Mouse (Mus musculus) ZHBTc4 (cell line): ENCODE measurements around the gene Cnn3.

ENCODE experiments used
- DNase-seq: peaks from one replicate; pipeline ENCODE4 v3.0.0-alpha.2; 2011; ENCODE audit warnings: low read depth, low spot score

Cnn3 gene

GRCm38 (mm10) chr3:121448606-121449005 lies 22.3 kb downstream of the Cnn3 start:
- no peak for DNase-seq

GRCm38 (mm10) chr3:121449527-121449926 lies 23.2 kb downstream of the Cnn3 start:
- no peak for DNase-seq

- no peak for DNase-seq
These were observed 25.1 kb downstream of the Cnn3 start for GRCm38 (mm10) chr3:121451404-121451803.

- peak; percentile 62 for DNase-seq
These were observed 32.5 kb downstream of the Cnn3 start for GRCm38 (mm10) chr3:121458545-121459492.

GRCm38 (mm10) chr3:121460473-121461193 lies 34.3 kb downstream of the Cnn3 start:
- peak; percentile 43 for DNase-seq

GRCm38 (mm10) chr3:121461477-121461876 lies 35.2 kb downstream of the Cnn3 start:
- no peak for DNase-seq

DNA sequence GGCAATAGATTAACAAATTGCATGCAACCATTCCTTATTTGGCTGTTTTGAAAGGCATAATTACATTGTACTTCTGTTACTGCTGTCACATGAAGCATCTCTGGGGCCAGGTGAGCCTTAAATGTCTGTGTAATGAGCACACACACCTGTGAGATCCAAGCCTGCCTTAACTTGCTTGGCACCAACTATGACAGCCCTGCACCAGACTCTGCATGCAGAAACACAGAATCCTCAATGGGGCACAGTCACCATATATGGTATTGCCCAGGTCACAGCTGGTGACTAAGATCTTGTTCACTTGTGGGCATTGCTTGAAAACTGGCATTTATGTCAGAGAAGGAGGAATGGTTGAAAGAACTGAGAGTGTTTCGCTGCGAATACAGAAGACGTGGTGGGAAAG lies 36.5 kb downstream of the Cnn3 start:
- no peak for DNase-seq

GRCm38 (mm10) chr3:121464733-121465305 lies 38.5 kb downstream of the Cnn3 start:
- DNase-seq = no peak

GRCm38 (mm10) chr3:121465795-121466194 lies 39.5 kb downstream of the Cnn3 start:
- DNase-seq = no peak

- peak; percentile 60 for DNase-seq
These were observed 40.8 kb downstream of the Cnn3 start for GRCm38 (mm10) chr3:121467094-121467552.

DNA sequence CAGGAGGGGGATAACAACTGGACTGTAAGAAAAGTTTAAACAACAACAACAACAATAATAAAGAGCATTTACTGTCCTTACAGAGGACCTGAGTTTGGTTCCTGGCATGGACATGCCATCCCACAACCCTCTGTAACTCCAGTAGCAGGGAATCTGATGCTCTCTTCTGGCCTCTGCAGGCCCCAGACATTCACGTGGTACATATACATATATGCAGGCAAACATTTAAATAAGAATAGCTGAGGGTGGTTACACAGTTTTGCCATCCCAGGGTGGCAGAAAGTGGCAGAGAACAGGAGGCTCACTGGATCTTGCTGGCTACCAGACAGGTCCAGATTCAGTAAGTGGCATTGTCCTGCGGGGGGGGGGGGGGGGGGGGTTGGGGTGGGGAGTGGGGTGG lies 41.8 kb downstream of the Cnn3 start:
- DNase-seq = peak; percentile 57

DNA sequence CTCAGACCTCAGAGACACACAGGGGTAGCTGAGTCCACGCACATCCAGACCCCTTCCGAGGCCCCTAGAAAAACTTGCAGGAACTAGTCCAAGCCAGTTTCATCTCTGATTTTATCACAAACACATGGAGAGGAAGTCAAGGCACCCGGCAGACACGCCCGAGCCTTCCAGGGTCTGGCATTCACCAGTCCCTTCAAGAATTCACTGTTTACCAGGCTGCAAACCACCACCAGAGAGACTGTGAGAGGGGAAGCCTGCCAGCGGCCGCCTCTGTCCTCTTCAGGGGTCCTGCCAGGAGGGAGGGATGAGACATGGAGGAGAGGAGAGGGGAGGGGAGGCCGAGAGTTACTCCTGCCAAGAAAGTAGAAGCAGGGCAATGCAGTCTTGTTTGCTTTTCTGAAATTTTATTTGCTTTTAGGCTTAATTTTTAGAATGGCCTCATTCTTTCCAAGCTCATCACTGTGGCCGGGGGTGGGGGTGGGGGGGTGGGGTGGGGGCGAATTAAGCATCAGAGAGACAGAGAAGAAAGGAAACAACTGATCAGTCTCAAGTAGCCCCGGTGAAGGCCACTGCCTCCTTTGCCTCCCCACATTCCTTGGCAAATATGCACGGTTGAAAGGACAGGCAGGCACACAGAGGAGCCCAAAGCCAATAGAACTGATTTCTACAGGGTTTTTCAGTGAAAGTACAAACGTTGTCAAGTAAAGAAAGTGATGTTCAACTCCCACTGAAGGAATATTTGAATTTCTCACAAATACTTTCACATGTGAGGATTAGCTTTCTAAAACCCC lies 43.1 kb downstream of the Cnn3 start:
- peak; percentile 58 for DNase-seq

- no peak for DNase-seq
These were observed 45.4 kb downstream of the Cnn3 start for GRCm38 (mm10) chr3:121471703-121472102.

GRCm38 (mm10) chr3:121474738-121475137 lies 48.4 kb downstream of the Cnn3 start:
- DNase-seq = no peak

- no peak for DNase-seq
These were observed 54.0 kb downstream of the Cnn3 start for GRCm38 (mm10) chr3:121480030-121480960.

- DNase-seq = no peak
These were observed 54.7 kb downstream of the Cnn3 start for GRCm38 (mm10) chr3:121480961-121481436.

DNA sequence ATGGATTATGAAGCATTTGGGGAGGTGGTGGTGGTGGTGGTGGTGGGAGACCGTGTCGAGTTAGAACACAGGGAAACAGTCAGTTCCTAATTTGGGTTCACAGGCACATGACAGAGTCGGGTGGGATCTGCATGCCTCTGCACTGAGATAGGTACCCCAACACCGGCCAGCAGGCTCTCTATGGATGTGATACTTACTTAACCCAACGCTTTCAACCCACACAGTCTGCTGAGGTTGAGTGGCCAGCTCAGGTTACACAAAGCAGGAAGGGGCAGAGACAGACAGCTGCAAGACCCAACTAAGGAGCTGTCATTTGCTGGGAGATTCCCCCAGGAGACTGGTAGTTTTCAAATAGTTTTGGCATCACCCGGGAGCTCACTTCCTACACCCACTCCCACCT lies 55.3 kb downstream of the Cnn3 start:
- DNase-seq = no peak

GRCm38 (mm10) chr3:121483266-121484161 lies 57.2 kb downstream of the Cnn3 start:
- no peak for DNase-seq

DNA sequence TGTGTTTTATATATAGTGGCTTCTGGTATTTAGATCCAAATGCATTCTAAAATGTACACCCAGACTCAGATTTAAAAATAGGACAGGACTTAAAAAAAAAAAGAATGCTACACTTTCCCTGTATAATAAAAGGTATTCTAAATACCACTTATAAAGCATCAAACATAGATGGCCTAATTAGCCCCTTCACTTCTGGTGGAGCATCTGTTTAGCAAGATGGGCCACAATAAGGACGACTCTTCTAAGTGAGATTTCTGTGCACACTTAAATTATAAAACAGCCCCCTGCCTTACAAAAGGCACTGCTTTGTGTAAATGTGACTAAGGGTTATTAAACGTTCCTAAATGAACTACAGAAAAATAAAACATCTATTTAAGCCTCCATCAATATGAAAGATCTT lies 58.9 kb downstream of the Cnn3 start:
- DNase-seq = no peak
